Mouse (Mus musculus) kidney, adult 2 months (tissue): ENCODE measurements around the gene Spaca4.

Experiments used
- CTCF ChIP-seq: fragments of 200-500 bp; conservative IDR thresholded peaks from 2 replicates; pipeline ENCODE4 v1.5.1; 2011; ENCODE audit warnings: low read depth, mild to moderate bottlenecking, control low read depth, low read length, moderate library complexity, mixed read lengths; ENCODE audit not compliant: insufficient read depth, insufficient read length
- POLR2A ChIP-seq: fragments of 200-500 bp; IDR thresholded peaks from one replicate; pipeline ENCODE4 v1.6.1; 2011; ENCODE audit warnings: low read depth, low read length, control low read depth

- no peak for TF ChIP-seq POLR2A
- no peak for TF ChIP-seq CTCF
These were observed 33.2 kb downstream of the Spaca4 start for GRCm38 (mm10) chr7:45692364-45692763.
